Mouse (Mus musculus) hindlimb bud, embryonic 11.5 days (tissue): ENCODE measurements around the gene Litaf.
"Not testable (repeated sequence)": the region's sequence is repeated elsewhere in the genome, so short reads cannot be mapped to it uniquely, and the experiment has no call there.

Experiments
- DNase-seq: peaks from one replicate; pipeline ENCODE4 v3.0.0-alpha.2; 2012; ENCODE audit warnings: low read depth, low spot score; ENCODE audit errors: extremely low spot score

Litaf gene

DNA sequence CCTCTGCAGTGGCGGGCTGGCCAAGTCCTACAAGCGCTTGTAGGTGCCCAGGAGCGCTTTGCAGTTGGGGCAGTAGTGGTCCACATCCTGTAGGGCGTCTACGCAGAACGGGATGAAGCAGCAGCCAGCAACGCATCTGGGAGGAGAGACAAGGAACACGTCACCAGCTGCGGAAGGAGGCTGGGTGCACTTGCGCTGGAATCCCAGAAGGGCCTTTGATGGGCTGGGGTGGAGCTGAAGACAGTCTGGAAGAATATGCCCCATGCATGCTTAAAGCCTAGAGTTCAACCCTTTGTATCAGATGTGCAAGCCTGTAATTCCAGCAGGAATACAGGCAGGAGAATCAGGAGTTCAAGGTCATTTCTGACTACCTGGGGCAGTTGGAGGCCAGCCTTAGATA is 105.0 kb downstream of the Litaf start:
- DNase-seq, result no peak

DNA sequence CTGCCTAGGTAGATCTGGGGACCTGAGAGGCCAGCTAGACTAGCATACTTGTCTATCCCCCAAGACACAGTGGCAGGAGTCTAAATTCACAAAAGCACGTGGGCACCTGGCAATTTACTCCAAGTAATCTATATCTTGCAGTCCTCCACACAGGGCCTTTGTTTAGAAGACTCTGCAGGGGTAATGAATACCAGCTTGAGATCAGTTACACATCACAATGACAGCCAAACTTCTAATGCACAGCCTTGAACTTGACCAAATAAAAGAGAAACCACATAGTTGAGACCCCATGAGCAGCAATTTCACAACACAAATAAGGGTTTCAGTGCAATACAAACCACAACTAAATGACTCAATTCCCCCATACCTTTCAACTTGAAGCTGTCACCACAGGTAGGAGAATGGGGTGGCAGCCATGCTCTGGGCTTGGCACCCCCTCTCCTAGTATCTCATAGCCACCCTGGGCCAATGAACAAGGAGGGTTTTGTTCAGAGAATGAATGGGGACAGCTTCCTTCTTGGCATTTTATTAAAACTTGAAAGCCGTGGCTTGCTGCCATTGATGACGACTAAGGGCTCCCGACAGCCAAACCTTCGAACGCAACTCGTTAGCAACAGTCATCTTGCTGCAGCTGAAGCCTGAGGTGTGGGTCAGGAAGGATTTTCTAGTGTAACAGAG is 107.1 kb downstream of the Litaf start:
- no peak for DNase-seq

DNA sequence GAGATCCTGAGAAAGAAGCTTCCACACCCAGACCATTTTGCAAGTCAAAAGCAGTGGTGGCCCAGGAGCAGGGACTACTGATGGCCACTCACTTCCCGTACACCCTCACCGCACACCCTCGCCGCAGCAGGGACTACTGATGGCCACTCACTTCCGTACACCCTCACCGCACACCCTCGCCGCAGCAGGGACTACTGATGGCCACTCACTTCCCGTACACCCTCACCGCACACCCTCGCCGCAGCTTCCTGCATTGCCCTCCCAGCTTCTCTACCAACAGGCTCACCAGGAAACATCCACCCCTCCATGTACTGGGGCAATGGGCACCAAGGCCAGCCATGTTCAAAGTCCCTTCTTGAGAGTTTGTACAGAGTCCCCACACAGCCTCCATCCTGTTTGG is 107.7 kb downstream of the Litaf start:
- not testable (repeated sequence) for DNase-seq

DNA sequence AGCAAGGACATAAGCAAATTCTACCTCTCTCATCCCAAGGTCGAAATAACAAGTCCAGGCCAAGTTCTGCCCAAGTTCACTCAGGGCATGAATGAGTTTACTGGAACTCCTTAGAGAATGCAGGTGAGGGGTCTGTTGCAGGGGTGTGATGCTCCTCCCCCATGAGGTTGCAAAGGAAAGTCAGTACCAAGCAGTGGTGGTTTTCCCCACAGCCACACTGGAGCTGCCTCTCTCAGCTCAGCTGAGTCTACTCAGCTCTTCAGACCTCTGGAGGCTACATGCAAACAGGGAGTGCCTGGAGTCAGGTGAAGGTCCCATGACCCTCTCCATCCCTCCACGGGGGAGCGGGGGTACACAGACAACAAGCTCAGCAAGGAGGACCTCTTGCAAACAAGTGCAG is 108.2 kb downstream of the Litaf start:
- no peak for DNase-seq

DNA sequence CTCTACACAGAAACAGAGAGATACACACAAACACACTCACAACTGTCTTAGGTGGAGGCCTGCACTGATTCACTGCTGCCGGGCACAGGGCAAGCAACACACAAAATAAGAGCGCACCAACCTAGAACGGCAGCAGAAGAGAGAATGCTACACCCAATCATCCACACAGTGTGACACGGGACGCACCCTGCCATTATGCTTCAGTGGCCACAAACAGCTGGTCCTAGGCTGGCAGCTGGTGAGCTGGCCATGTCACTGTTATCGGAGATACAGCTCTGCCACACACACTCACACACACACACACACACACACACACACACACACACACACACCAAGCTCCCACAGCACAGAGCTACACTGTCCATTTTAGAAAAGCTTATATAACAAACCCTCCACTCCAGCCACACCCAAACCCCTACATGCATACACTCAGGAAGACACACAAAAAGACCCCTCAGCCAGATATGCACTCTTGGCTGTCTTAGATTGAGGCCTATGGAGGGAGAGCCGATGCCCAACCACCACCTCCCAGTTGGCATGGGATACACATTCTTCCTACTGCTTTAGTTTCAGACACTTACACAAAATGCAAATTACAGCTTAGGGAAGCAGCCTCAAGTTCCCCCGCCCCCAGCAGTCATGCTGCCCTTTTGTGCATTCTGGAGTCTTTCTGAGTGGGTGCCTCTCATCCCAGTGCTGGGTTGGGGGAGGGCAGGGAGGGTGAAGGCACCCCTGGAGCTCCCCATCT is 108.8 kb downstream of the Litaf start:
- no peak for DNase-seq

DNA sequence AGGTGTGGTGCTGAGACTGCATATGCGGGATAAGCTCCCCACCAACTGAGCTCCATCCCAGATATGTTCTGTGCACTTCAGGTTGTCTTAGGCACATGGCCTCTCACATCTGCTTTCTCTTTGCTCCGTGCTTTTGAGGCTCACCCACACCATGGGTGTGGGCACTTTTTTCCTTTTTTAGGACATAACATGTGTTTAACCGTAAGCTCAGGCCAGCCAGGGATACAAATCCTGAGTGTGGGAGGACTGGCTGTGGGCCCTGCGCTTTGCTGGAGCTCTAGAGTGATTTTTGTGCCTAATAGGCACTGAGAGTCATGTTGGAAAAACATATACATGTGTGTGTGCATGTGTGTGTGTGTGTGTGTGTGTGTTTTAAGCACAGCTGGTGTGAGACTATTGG is 110.9 kb downstream of the Litaf start:
- DNase-seq, result no peak

DNA sequence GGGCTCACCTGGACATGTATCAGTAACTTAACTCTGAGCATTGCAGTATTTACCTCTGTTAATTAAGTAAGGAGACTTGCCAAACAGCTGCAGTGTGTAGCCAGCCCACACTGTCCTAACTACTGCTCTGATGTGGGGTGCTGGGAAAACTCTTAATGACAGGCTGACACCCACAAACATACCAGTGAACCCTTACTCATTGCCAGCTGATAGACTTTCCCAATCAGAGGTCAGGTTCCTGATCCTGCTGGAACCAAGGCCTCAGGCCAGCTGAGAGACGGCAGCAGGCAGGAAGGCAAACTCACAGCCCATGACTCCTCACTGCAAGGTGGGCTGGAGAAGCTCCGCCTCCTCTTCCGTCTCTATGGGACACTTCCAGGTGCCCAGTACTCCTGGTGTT is 113.1 kb downstream of the Litaf start:
- DNase-seq, result no peak

DNA sequence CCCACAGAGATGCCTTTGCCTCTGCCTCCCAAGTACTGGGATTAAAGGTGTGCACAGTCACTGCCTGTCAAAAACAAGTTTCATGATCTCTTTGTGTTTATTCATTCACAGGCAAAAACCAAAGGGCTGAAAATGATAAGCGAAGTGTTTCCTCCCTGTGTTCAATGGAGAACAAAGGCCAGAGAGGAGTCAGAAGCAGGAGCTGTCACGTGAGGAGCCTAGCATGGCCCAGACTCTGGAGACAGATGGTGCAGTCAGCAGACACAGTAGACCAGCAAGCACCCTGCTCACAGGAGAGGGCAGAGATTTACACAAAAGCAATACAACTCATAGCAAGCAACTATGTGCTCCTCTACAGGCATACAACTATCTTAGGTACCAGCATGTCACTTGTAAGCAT is 113.9 kb downstream of the Litaf start:
- DNase-seq, result no peak

DNA sequence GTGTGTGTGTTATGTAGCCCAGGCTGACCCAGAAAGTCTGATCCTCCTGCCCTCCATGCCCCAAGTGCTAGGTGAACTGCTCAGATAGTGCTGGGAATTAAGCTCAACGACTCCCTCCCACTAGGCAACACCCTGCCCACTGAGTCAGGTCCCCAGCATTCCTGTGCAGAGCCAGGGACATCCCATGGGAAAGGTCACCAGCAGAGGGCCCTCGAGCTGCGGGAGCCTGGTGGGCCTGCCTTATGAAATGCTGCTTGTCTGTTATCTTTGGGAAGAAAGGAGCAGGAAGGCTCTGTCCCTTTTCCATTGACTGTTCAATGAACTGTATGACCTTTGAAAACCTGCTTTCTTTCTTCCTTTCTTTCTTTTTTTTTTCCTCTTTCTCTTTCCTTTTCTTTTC is 114.4 kb downstream of the Litaf start:
- DNase-seq, result no peak

DNA sequence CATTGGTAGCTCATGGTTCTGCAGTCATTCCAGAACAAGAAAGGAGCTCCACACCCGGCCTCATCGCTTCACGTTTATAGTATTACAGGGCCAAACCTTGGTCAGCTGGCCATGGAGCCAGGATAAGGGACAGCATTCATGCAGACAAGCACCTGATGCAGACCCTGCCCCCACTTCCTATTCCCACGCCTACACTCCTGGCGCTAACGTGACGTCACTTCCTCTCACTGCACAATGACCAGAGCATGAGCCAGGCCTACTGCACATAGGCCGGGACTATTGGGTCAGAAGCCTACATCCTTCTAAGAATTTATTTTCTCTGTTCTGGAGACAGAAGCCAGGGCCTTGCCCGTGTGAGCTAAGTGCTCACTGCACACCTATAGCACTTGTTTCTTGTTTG is 115.4 kb downstream of the Litaf start:
- DNase-seq, result no peak

DNA sequence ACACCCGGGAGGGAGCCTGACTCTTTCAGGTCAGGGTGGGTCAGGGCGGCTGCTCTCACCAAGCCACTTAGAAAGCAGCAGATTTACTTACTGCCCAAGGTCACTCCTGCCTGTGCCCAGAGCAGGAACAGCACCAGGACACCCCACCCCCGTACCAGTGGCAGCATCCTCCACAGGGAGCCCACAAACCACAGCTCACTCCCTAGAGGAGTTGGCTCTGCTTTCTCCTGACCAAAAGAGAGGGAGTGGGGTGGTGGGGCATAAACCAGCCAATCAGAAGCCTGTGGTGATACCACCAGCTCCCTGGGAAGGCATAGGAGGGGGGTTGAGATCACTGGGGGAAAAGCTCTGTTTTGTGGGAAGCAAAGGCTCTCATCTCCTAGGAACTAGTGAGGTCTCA is 118.2 kb downstream of the Litaf start:
- no peak for DNase-seq

DNA sequence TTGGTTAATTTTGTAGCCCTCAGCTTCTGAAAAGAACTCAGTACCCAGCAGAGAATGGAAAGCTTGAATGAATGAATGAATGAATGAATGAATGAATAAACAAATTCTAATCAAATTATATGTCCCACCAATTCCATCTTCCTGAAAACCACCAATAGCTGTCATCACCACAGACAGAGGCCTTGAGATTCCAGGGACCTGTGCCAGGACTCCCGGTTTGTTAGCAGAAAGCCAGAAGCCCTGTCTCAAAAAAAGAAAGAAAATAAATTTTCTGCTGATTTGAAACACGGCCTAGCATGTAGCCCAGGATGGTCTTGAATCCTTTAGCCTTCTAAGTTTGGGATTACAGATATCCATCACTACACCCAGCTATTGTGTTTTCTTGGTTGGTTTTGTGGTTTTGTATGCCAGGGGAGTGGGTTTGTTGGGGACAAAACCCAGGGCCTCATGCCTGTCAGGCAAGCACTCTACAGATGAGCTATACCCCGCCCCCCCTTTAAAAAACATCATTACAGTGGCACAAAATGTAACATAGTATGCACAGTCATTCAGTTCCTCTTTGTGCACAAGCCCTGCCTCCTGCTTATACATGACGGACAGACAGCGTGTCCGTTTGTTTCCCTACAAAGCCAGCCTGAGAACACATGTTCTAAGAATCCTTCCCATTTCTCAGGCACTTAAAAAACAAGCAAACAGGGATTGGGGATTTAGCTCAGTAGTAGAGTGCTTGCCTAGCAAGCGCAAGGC is 120.4 kb downstream of the Litaf start:
- DNase-seq, result no peak

DNA sequence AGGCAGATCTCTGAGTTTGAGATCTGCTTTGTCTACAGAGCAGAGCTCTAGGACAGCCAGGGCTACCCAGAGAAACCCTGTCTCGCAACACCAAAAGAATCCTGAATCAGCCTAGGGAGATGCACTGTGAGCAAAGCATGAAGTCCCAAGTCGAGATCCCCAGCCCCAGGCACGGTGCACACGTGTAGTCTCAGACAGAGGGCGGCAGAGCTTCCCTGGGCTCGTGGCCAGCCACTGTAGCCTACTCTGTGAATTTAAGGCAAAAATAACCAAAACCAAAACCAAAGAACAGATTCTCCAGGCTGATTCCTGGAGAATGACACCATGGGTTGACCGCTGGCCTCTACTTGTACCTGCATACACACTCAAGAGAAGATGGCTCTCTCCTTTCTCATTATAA is 121.4 kb downstream of the Litaf start:
- DNase-seq, result no peak

DNA sequence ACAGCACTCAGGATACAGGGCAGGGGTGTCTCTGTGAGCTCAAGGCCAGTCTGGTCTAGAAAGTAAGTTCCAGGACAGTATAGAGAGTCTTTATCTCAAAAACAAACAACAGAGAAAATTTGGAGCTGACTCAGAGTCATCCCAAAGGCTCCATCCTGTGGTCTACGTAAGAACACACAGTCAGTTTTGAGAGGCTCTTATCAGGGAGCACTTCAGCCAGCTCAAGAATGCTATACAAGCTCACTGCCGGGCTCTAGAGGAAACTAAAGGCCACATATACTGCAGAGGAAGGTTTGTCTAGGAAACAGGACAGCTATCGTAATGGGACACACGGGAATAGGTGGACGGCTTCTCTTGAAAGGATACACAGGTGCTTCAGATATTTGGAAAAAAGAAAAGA is 122.7 kb downstream of the Litaf start:
- no peak for DNase-seq

DNA sequence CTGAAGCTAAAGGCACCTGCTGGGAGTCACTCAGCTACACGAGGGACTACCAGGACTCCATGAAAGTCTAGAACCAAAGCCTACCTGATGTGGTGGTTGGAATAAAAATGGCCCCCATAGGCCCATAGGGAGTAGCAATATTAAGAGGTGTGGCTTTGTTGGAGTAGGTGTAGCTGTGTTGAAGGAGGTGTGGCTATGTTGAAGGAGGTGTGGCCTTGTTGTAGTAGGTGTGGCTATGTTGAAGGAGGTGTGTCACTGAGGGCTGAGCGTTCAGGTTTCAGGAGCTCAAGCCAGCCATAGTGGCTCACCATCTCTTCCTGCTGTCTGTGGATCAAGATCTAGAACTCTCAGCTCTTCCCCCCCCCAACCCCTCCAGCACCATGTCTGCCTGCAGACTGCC is 125.3 kb downstream of the Litaf start:
- DNase-seq, result no peak

DNA sequence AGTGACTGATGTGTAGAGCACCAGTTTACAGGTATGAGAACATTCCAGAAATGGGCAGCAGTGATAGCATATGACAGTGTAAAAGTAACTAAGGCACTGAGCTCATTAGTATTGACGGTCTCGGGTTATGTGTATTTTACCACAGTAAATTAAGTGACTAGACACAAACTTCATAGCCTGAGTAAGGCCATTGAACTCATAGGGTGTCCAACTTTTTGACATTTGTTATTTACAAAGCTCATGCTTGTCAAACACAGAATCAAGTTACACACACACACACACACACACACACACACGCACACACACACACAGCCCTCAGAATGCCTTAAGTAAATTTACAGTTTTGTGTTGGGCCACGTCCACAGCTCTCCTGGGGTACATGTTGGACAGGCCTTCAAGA is 126.0 kb downstream of the Litaf start:
- DNase-seq, result no peak

DNA sequence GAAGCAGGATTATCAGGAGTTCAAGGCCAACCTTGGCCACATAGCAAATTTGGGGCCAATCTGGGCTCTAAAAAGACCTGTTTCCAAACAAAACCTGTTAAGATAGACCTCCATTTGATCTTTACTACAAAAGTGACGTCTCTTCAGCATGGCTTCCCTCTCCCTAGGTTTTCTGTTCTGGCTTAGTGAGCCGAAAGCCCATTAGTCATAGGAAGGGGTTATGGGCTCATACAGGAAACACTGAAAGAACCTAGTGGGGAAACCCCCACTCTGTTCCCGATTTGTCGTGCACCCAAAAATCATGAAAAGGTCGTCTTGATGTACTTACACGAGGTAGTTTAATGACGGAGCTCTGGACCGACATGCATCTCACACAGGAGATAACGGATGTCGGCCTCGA is 128.5 kb downstream of the Litaf start:
- DNase-seq, result no peak

DNA sequence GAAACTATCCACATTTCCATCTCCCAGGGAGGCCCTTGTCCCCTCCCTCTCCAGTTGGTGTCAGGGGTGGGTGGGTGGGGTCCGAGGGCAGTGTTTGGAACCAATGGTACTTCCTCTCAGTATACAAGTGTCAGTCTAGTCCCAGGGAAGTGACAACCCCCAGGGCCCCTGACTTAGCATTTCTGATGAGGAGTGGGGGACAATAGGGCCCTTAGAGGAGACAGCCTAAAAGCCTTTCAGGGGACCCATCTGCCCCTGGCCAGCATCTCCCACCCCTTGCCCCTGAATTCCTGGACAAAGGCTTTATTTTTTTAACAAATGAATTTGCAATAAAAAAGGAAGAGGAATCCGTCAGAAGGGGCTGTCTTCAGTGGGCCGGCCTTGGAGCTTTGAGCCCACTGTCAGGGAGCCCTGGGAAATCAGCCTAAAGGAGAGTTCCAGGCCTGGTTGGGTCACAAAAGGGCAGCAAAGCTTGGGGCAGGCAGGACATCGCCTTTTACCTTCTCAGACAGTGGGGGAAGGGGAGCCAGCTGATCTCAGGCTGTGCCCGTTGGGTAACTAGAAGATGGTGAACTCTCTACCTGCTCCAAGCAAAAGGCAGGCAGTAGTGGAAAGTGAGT is 129.1 kb downstream of the Litaf start:
- no peak for DNase-seq

DNA sequence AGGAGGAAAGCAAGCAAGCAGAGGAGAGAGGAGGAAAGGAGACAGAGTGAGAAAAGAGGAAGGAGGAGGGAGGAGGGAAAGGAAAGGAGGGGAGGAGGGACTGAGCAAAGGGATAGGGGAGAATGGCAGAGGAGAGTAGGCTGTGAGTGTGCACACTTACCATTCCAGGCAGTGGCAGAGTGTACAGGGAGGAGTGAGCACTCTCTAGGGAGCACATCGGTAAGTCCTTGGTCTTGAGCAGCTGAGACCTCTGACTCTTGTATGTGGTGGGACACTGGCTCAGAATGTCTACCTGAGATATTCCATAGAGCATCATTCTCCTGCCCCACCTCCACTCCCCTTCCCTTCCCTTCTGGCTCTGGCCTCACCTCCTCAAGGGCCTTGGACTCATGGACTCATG is 131.9 kb downstream of the Litaf start:
- no peak for DNase-seq

DNA sequence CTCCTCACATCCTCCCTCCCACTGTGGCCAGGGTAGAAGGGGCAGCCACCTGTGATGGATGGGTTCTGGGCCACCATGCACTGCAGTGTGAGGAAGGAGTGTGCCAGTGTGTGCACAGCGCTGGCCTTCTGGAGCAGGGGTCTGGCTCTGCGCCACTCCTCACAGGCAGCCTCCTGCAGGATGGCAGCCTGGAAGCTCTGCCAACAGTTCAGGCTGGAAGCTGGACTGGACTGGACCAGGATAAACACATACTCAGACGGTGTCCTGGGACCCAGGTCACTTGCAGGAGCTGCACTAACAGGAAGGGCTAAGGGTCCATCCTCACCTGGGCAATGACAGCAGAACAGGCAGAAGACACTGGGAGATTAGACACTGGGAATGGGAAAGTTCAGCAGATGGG is 132.6 kb downstream of the Litaf start:
- no peak for DNase-seq

DNA sequence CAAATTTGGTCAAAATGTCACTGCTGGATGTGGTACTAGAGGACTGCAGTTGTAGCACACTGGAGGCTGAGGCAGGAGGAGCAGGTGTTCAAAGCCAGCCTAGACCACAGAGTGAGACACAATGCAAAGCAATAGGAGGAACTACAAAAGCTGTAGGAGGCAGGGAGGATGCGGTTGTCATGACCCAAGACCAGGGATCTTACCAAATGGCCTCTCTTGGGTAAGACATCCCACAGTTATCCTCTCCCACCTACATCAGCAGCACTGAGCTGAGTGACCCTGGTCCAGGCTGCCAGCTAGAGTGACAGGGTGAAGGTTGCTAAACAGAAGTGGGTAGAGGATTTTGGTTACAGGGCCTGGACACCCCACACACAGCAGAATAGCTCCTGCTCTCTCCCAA is 138.9 kb downstream of the Litaf start:
- DNase-seq, result no peak
